Mouse (Mus musculus): ENCODE measurements around the gene Cpxm2.

GRCm38 (mm10) chr7:132013970-132014369 is 140.6 kb downstream of the Cpxm2 start:
- TF ChIP-seq POLR2A (IDR thresholded peaks at IDR 0.05; ENCODE audit: low read depth, low read length) (no peak), CTCF (IDR thresholded peaks at IDR 0.05; ENCODE audit: extremely low read depth, insufficient read depth, insufficient read length, insufficient replicate concordance) (no peak)

All from spleen, adult 2 months (tissue).